Mouse (Mus musculus): ENCODE data around the gene Nqo1.

- TF ChIP-seq POLR2A (IDR thresholded peaks at IDR 0.05; ENCODE audit: borderline replicate concordance, extremely low read depth, low read depth, low read length): no peak
- TF ChIP-seq CTCF (IDR thresholded peaks at IDR 0.05; ENCODE audit: insufficient read depth, low read length): no peak
Observed at GRCm38 (mm10) chr8:107386171-107386570, 16.8 kb downstream of the Nqo1 start.

Data from lung, adult 2 months (tissue).